8 mouse cellular contexts compared by ENCODE assay signal in genomic region chr1:74304339-74304790, GRCm38 (mm10). TPM values are rescaled to one million over a fixed set of nuclear protein-coding genes. Genes with fewer than 3 reads are reported as not detected.
DNase-seq lines count a peak whose midpoint lies in the region; ATAC-seq and TF ChIP-seq lines count a peak whose summit lies in the region.

No protein-coding gene starts in this region.

- no peaks in the 10 kb centered on the region for H3K9me3 ChIP-seq in embryonic facial prominence, embryonic 14.5 days (ENCODE audit: control insufficient read depth, low read length)
- H3K9me3 ChIP-seq in limb, embryonic 13.5 days: no peaks in the 10 kb centered on the region
- H3K9me3 ChIP-seq in neural tube, embryonic 13.5 days: no peaks in the 10 kb centered on the region

- H3K4me3 ChIP-seq in layer of hippocampus, adult 2 months: peak overlapping the region; percentile 65
- peak overlapping the region; percentile 74 for H3K4me3 ChIP-seq in embryonic facial prominence, embryonic 14.5 days (ENCODE audit: low read depth, low read length)
- peak overlapping the region; percentile 76 for H3K4me3 ChIP-seq in limb, embryonic 13.5 days
- H3K4me3 ChIP-seq in neural tube, embryonic 13.5 days: peak overlapping the region; percentile 48

- no peak for ATAC-seq in embryonic facial prominence, embryonic 14.5 days (ENCODE audit: low read depth)
- ATAC-seq in limb, embryonic 13.5 days (ENCODE audit: low FRiP score, low read depth): no peak
- no peak for ATAC-seq in neural tube, embryonic 13.5 days (ENCODE audit: low read depth)

- TF ChIP-seq CTCF in layer of hippocampus, adult 2 months (conservative IDR thresholded peaks at IDR 0.05): no peak

- peak overlapping the region; percentile 77 for H3K4me2 ChIP-seq in embryonic facial prominence, embryonic 14.5 days (ENCODE audit: low read depth, low read length)
- peak overlapping the region; percentile 83 for H3K4me2 ChIP-seq in limb, embryonic 13.5 days (replicated peaks)
- H3K4me2 ChIP-seq in neural tube, embryonic 13.5 days: peak overlapping the region; percentile 68

- H3K27ac ChIP-seq in layer of hippocampus, adult 2 months: peak overlapping the region; percentile 91
- H3K27ac ChIP-seq in embryonic facial prominence, embryonic 14.5 days (replicated peaks; ENCODE audit: low read depth, low read length): peak overlapping the region; percentile 87
- peak overlapping the region; percentile 91 for H3K27ac ChIP-seq in limb, embryonic 13.5 days
- H3K27ac ChIP-seq in neural tube, embryonic 13.5 days (replicated peaks): peak overlapping the region; percentile 67; the same call in 1 of the 2 replicates

- no peaks in the 10 kb centered on the region for H3K36me3 ChIP-seq in embryonic facial prominence, embryonic 14.5 days (ENCODE audit: control insufficient read depth, insufficient read depth, low read length)
- H3K36me3 ChIP-seq in limb, embryonic 13.5 days: no peaks in the 10 kb centered on the region
- no peaks in the 10 kb centered on the region; the same call in 1 of the 2 replicates for H3K36me3 ChIP-seq in neural tube, embryonic 13.5 days

- H3K27me3 ChIP-seq in embryonic facial prominence, embryonic 14.5 days (replicated peaks; ENCODE audit: control insufficient read depth, insufficient read depth, low read length): no peaks in the 10 kb centered on the region
- H3K27me3 ChIP-seq in limb, embryonic 13.5 days: no peaks in the 10 kb centered on the region
- H3K27me3 ChIP-seq in neural tube, embryonic 13.5 days: peaks cover 36% of the 10 kb centered on the region

- DNase-seq in layer of hippocampus, adult 2 months (ENCODE audit: low spot score in 2 of 2): no peak
- DNase-seq in layer of hippocampus, adult 9-10 months (ENCODE audit: low spot score): no peak
- DNase-seq in embryonic facial prominence, embryonic 14.5 days (ENCODE audit: low spot score): peak; percentile 42
- DNase-seq in spleen, adult 18-20 months: no peak
- no peak for DNase-seq in right cerebral cortex, postnatal 36 days (ENCODE audit: low spot score in 2 of 2)
- DNase-seq in layer of hippocampus, adult 18-20 months (ENCODE audit: low spot score in 2 of 2): no peak

- H3K9ac ChIP-seq in embryonic facial prominence, embryonic 14.5 days (ENCODE audit: low read depth, low read length): peak overlapping the region; percentile 88
- H3K9ac ChIP-seq in limb, embryonic 13.5 days: peak overlapping the region; percentile 86
- peak overlapping the region; percentile 70 for H3K9ac ChIP-seq in neural tube, embryonic 13.5 days

- H3K4me1 ChIP-seq in embryonic facial prominence, embryonic 14.5 days (ENCODE audit: control insufficient read depth, insufficient read depth, low read length): peaks cover 5% of the 10 kb centered on the region
- H3K4me1 ChIP-seq in limb, embryonic 13.5 days: peaks cover 16% of the 10 kb centered on the region
- H3K4me1 ChIP-seq in neural tube, embryonic 13.5 days (replicated peaks): peaks cover 9% of the 10 kb centered on the region

- 4% methylated on average over 12 of the region's 12 CpGs for WGBS in embryonic facial prominence, embryonic 14.5 days
- 6% methylated on average over 12 of the region's 12 CpGs for WGBS in limb, embryonic 13.5 days
- WGBS in neural tube, embryonic 13.5 days: 10% methylated on average over 12 of the region's 12 CpGs

RNA-seq across cellular contexts. Expression of gene Tmbim1, which starts 1.1 kb away (rescaled TPM):
- 10 to 100 TPM; 23.3 to 23.9 TPM for total RNA-seq in layer of hippocampus, adult 2 months (2021)
- polyA plus RNA-seq in embryonic facial prominence, embryonic 14.5 days (2014; fragmentation: Nextera tagmentation; extraction: Ambion mirVana): 35.4 and 35.6 TPM in 2 replicates
- polyA plus RNA-seq in limb, embryonic 13.5 days (2015; fragmentation: Nextera tagmentation; extraction: Ambion mirVana): 30.6 and 31.7 TPM in 2 replicates
- 9.0 and 10.9 TPM in 2 replicates for polyA plus RNA-seq in neural tube, embryonic 13.5 days (2015; fragmentation: Nextera tagmentation; extraction: Ambion mirVana)
- total RNA-seq in layer of hippocampus, adult 18-20 months (2021): 10 to 100 TPM; 23.6 to 27.1 TPM

RNA-seq across cellular contexts. Expression of gene Pnkd, which starts 19.6 kb away (rescaled TPM):
- 100 to 1,000 TPM; 171 to 185 TPM for total RNA-seq in layer of hippocampus, adult 2 months (2021)
- polyA plus RNA-seq in embryonic facial prominence, embryonic 14.5 days (2014; fragmentation: Nextera tagmentation; extraction: Ambion mirVana): 119 and 133 TPM in 2 replicates
- polyA plus RNA-seq in limb, embryonic 13.5 days (2015; fragmentation: Nextera tagmentation; extraction: Ambion mirVana): 108 and 112 TPM in 2 replicates
- polyA plus RNA-seq in neural tube, embryonic 13.5 days (2015; fragmentation: Nextera tagmentation; extraction: Ambion mirVana): 104 and 119 TPM in 2 replicates
- 100 to 1,000 TPM; 192 to 206 TPM for total RNA-seq in layer of hippocampus, adult 18-20 months (2021)

RNA-seq across cellular contexts. Expression of gene Aamp, which starts 19.8 kb away (rescaled TPM):
- total RNA-seq in layer of hippocampus, adult 2 months (2021): 100 to 1,000 TPM; 153 to 155 TPM
- 214 and 224 TPM in 2 replicates for polyA plus RNA-seq in embryonic facial prominence, embryonic 14.5 days (2014; fragmentation: Nextera tagmentation; extraction: Ambion mirVana)
- 220 and 232 TPM in 2 replicates for polyA plus RNA-seq in limb, embryonic 13.5 days (2015; fragmentation: Nextera tagmentation; extraction: Ambion mirVana)
- polyA plus RNA-seq in neural tube, embryonic 13.5 days (2015; fragmentation: Nextera tagmentation; extraction: Ambion mirVana): 195 and 200 TPM in 2 replicates
- 100 to 1,000 TPM; 163 to 168 TPM for total RNA-seq in layer of hippocampus, adult 18-20 months (2021)

RNA-seq across cellular contexts. Expression of gene Gpbar1, which starts 26.0 kb away (rescaled TPM):
- total RNA-seq in layer of hippocampus, adult 2 months (2021): not detected
- polyA plus RNA-seq in embryonic facial prominence, embryonic 14.5 days (2014; fragmentation: Nextera tagmentation; extraction: Ambion mirVana): 0.20 and 0.21 TPM in 2 replicates
- polyA plus RNA-seq in limb, embryonic 13.5 days (2015; fragmentation: Nextera tagmentation; extraction: Ambion mirVana): 0.18 and 0.31 TPM in 2 replicates
- 0.28 TPM in 1 of 2 replicates, not detected in the other for polyA plus RNA-seq in neural tube, embryonic 13.5 days (2015; fragmentation: Nextera tagmentation; extraction: Ambion mirVana)
- total RNA-seq in layer of hippocampus, adult 18-20 months (2021): not detected

RNA-seq across cellular contexts. Expression of gene Catip, which starts 57.5 kb away (rescaled TPM):
- 1 to 10 TPM; 1.1 to 1.8 TPM for total RNA-seq in layer of hippocampus, adult 2 months (2021)
- 0.43 and 0.95 TPM in 2 replicates for polyA plus RNA-seq in embryonic facial prominence, embryonic 14.5 days (2014; fragmentation: Nextera tagmentation; extraction: Ambion mirVana)
- 1.2 and 1.5 TPM in 2 replicates for polyA plus RNA-seq in limb, embryonic 13.5 days (2015; fragmentation: Nextera tagmentation; extraction: Ambion mirVana)
- polyA plus RNA-seq in neural tube, embryonic 13.5 days (2015; fragmentation: Nextera tagmentation; extraction: Ambion mirVana): 0.73 and 1.1 TPM in 2 replicates
- total RNA-seq in layer of hippocampus, adult 18-20 months (2021): 1 to 10 TPM; 1.0 to 1.2 TPM
